Mouse (Mus musculus): ENCODE results near the gene Actn4. TPM values are rescaled to one million over a fixed set of nuclear protein-coding genes. Genes with fewer than 3 reads are reported as not detected.

Gene Actn4
- polyA plus RNA-seq, 1 experiment, result 156 TPM

DNA sequence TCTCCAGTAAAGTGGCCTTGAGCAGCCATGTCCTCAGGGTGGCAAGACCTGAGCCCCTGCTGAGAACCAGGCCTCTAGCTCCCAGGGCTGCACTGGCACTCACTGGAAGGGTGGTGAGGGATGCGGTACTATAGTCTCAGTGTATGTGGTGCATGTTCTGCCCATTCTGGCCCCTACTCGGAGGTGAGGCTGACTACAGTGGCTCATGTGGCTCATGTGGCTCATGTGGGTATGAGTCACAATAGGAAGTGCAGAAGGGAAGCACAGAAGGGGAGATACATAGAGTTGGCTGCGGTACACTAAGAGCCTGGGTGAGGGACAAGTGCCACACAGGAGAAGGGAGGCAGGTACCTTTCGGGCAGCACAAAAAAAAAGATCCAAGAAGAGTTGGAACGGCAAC, 54.9 kb downstream of the Actn4 start:
- H3K4me3 ChIP-seq (ENCODE audit: extremely low read depth, insufficient read depth, insufficient read length), result no peak overlapping the region
- WGBS, result 84% methylated on average over 5 of the region's 5 CpGs
- no peak for DNase-seq (ENCODE audit: low read depth in 1 of 2, low spot score in 2 of 2)
- no peaks in the 10 kb centered on the region for H3K27me3 ChIP-seq (ENCODE audit: control insufficient read depth, insufficient read depth, low read length)
- TF ChIP-seq POLR2A (IDR thresholded peaks at IDR 0.05; ENCODE audit: low read depth, low read length) (no peak), CTCF (IDR thresholded peaks at IDR 0.05; ENCODE audit: extremely low read depth, insufficient read depth, insufficient read length, insufficient replicate concordance) (no peak)
- H3K4me1 ChIP-seq (ENCODE audit: control insufficient read depth, insufficient read depth, insufficient read length), result no peaks in the 10 kb centered on the region
- no peak overlapping the region for H3K27ac ChIP-seq (ENCODE audit: insufficient read depth, low read length)
- peaks cover 52% of the 10 kb centered on the region for H3K36me3 ChIP-seq (ENCODE audit: control insufficient read depth, insufficient read depth, low read length)

DNA sequence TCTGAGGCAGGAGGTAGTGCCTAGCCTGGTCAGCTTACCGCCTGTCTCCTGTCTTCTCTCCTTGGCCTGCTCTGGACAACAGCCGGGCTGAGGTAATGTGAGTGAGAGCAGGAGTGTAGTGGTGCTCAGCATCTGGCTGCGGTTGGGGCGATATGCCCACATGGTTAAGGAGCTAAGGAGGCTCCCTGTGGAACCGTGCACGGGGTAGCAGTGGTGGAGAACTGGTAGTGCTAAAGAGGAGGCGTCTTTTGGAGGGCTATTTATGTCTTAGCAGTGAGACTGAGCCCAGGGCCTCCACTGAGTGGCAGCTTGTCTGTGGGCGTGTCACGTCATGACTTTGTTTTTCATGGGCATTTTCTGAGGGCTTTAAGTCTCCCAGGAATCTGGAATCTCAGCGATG, 58.4 kb downstream of the Actn4 start:
- Histone ChIP-seq H3K27ac (ENCODE audit: insufficient read depth, low read length) (no peak overlapping the region), H3K36me3 (ENCODE audit: control insufficient read depth, insufficient read depth, low read length) (peaks cover 50% of the 10 kb centered on the region), H3K27me3 (ENCODE audit: control insufficient read depth, insufficient read depth, low read length) (no peaks in the 10 kb centered on the region), H3K4me3 (ENCODE audit: extremely low read depth, insufficient read depth, insufficient read length) (no peak overlapping the region), H3K4me1 (ENCODE audit: control insufficient read depth, insufficient read depth, insufficient read length) (no peaks in the 10 kb centered on the region)
- WGBS, result 94% methylated on average over 10 of the region's 10 CpGs
- DNase-seq (ENCODE audit: low read depth in 1 of 2, low spot score in 2 of 2), result no peak
- no peak for TF ChIP-seq POLR2A (IDR thresholded peaks at IDR 0.05; ENCODE audit: low read depth, low read length)
- TF ChIP-seq CTCF (IDR thresholded peaks at IDR 0.05; ENCODE audit: extremely low read depth, insufficient read depth, insufficient read length, insufficient replicate concordance), result no peak

DNA sequence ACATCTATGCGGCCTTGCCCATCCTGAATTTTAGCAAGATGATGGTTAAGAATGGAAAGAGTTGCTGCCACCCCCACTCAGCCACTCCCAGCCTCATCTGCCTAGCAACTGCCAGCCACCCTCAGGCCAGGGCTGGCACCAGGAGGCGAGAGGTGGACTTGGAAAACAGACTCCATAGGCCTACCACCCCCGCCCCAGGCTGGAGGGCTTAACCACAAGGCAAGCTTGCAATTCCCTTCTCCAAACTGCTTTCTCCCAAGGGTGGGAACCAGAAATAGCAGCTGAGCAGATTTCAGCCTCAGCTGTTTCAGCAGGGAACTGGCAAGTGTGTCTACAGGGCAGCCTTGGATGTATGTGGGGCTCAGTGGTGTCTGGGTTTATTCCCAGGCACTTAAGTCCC, 59.3 kb downstream of the Actn4 start:
- no peak for TF ChIP-seq CTCF (IDR thresholded peaks at IDR 0.05; ENCODE audit: extremely low read depth, insufficient read depth, insufficient read length, insufficient replicate concordance)
- TF ChIP-seq POLR2A (IDR thresholded peaks at IDR 0.05; ENCODE audit: low read depth, low read length), result no peak
- Histone ChIP-seq H3K27me3 (ENCODE audit: control insufficient read depth, insufficient read depth, low read length) (no peaks in the 10 kb centered on the region), H3K4me1 (ENCODE audit: control insufficient read depth, insufficient read depth, insufficient read length) (no peaks in the 10 kb centered on the region), H3K36me3 (ENCODE audit: control insufficient read depth, insufficient read depth, low read length) (peaks cover 55% of the 10 kb centered on the region), H3K4me3 (ENCODE audit: extremely low read depth, insufficient read depth, insufficient read length) (no peak overlapping the region), H3K27ac (ENCODE audit: insufficient read depth, low read length) (no peak overlapping the region)
- no peak for DNase-seq (ENCODE audit: low read depth in 1 of 2, low spot score in 2 of 2)
- WGBS, result 91% methylated on average over 3 of the region's 3 CpGs

DNA sequence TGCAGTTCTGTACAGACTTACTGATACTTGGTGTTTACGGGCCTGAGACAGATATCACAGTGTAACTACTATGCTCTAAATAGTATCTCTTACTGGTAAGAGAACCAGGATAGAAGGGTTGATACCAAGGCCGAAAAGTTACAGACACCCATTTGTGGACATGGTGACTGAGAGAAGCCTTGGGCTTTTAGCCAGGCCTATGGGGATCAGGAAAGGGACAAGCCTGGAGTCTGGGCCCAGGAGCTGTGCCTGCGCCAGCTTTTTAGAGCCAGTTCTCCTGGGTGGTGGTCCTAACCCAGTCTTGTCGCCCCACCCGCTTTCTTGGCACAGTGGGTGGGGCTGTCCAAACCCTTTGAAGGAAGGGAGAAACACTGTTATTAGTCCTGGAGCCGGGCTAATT, 60.0 kb downstream of the Actn4 start:
- Histone ChIP-seq H3K4me1 (ENCODE audit: control insufficient read depth, insufficient read depth, insufficient read length) (no peaks in the 10 kb centered on the region), H3K36me3 (ENCODE audit: control insufficient read depth, insufficient read depth, low read length) (peaks cover 61% of the 10 kb centered on the region), H3K27ac (ENCODE audit: insufficient read depth, low read length) (no peak overlapping the region), H3K27me3 (ENCODE audit: control insufficient read depth, insufficient read depth, low read length) (no peaks in the 10 kb centered on the region), H3K4me3 (ENCODE audit: extremely low read depth, insufficient read depth, insufficient read length) (no peak overlapping the region)
- WGBS, result 93% methylated on average over 6 of the region's 6 CpGs
- TF ChIP-seq POLR2A (IDR thresholded peaks at IDR 0.05; ENCODE audit: low read depth, low read length), result no peak
- no peak for TF ChIP-seq CTCF (IDR thresholded peaks at IDR 0.05; ENCODE audit: extremely low read depth, insufficient read depth, insufficient read length, insufficient replicate concordance)
- no peak for DNase-seq (ENCODE audit: low read depth in 1 of 2, low spot score in 2 of 2)

DNA sequence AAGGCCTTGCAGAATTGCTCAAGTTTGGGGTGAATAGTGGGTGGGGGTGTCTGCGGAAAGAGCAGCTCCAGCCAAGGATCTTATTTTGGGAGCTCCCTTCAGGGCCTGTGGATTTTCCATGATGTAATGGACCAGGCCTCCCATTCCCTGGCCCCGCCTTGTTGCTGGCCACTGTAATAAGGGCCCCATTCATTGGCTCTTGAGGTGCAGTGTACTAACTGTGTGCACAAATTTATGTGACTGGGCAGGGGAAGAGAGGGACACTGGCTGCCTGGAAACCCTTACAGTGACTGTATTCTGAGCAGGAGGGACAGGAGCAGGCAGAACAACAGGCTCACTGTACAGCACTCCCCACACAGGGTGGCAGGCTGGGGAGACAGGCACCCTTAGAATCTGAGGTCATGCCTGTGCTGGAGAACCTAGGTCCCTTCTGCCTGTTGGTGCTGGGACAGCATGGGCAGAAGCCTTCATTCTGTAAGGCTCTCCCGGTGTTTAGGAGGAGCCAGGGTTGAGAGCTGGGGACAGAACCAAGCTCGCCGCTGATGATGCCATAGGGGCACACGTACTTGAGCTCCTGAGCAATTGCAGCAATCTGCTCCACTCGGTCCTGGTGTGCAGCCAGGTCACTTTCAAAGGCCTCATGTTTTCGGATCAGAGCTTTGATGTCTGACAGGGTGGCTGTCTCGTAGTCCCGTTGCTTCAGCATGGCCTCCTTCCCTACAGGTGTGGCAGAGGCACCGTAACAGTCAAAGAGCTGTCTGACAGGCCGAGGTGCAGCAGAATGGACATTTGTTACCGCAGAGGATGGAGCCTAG, 60.6 kb downstream of the Actn4 start:
- no peak for DNase-seq (ENCODE audit: low read depth in 1 of 2, low spot score in 2 of 2)
- no peaks in the 10 kb centered on the region for H3K27me3 ChIP-seq (ENCODE audit: control insufficient read depth, insufficient read depth, low read length)
- peaks cover 61% of the 10 kb centered on the region for H3K36me3 ChIP-seq (ENCODE audit: control insufficient read depth, insufficient read depth, low read length)
- H3K4me3 ChIP-seq (ENCODE audit: extremely low read depth, insufficient read depth, insufficient read length), result no peak overlapping the region
- TF ChIP-seq POLR2A (IDR thresholded peaks at IDR 0.05; ENCODE audit: low read depth, low read length), result no peak
- TF ChIP-seq CTCF (IDR thresholded peaks at IDR 0.05; ENCODE audit: extremely low read depth, insufficient read depth, insufficient read length, insufficient replicate concordance), result no peak
- WGBS, result 94% methylated on average over 13 of the region's 13 CpGs
- no peak overlapping the region for H3K27ac ChIP-seq (ENCODE audit: insufficient read depth, low read length)
- H3K4me1 ChIP-seq (ENCODE audit: control insufficient read depth, insufficient read depth, insufficient read length), result no peaks in the 10 kb centered on the region

DNA sequence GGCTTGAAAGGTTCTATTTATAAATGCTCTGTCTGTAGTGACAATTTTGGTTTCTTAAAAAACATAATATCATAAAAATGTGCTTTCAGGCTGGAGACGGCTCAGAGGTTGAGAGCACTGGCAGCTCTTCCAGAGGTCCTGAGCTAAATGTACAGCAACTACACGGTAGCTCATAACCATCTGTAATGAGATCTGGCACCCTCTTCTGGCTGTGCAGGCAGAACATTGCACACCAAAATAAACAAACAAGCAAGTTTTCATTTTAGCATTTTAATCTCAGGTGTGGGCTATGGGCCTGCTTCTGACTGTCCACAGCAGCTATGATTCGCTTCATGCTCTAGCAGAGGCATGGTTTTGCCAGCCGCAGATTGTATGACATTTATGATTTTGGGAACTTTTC, 62.2 kb downstream of the Actn4 start:
- H3K4me3 ChIP-seq (ENCODE audit: extremely low read depth, insufficient read depth, insufficient read length), result no peak overlapping the region
- H3K36me3 ChIP-seq (ENCODE audit: control insufficient read depth, insufficient read depth, low read length), result peaks cover 72% of the 10 kb centered on the region
- no peak for TF ChIP-seq POLR2A (IDR thresholded peaks at IDR 0.05; ENCODE audit: low read depth, low read length)
- TF ChIP-seq CTCF (IDR thresholded peaks at IDR 0.05; ENCODE audit: extremely low read depth, insufficient read depth, insufficient read length, insufficient replicate concordance), result no peak
- no peak overlapping the region for H3K27ac ChIP-seq (ENCODE audit: insufficient read depth, low read length)
- 91% methylated on average over 4 of the region's 4 CpGs for WGBS
- no peak for DNase-seq (ENCODE audit: low read depth in 1 of 2, low spot score in 2 of 2)
- H3K27me3 ChIP-seq (ENCODE audit: control insufficient read depth, insufficient read depth, low read length), result no peaks in the 10 kb centered on the region
- H3K4me1 ChIP-seq (ENCODE audit: control insufficient read depth, insufficient read depth, insufficient read length), result no peaks in the 10 kb centered on the region

DNA sequence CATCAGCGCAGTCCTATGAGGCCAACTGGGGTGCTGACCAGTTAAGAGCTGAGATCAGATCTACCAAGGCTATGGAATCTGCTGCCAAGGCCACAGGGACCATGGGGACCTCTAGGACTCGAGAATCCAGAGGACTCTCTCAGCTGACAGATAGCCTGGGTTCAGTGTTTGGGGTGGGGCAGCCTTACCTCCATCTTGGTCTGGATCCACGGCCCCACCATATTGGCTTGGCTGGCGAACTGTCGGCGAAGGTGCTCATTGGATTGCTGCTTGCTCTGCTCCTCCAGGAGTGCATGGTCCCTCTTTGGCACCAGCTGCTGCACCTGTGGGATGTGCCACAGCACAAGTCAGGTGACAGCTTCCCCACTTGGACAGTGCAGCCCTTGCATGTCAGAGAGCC, 64.5 kb downstream of the Actn4 start:
- no peaks in the 10 kb centered on the region for H3K4me1 ChIP-seq (ENCODE audit: control insufficient read depth, insufficient read depth, insufficient read length)
- H3K4me3 ChIP-seq (ENCODE audit: extremely low read depth, insufficient read depth, insufficient read length), result no peak overlapping the region
- DNase-seq (ENCODE audit: low read depth in 1 of 2, low spot score in 2 of 2), result no peak
- TF ChIP-seq POLR2A (IDR thresholded peaks at IDR 0.05; ENCODE audit: low read depth, low read length) (no peak), CTCF (IDR thresholded peaks at IDR 0.05; ENCODE audit: extremely low read depth, insufficient read depth, insufficient read length, insufficient replicate concordance) (no peak)
- no peak overlapping the region for H3K27ac ChIP-seq (ENCODE audit: insufficient read depth, low read length)
- H3K36me3 ChIP-seq (ENCODE audit: control insufficient read depth, insufficient read depth, low read length), result peaks cover 68% of the 10 kb centered on the region
- 94% methylated on average over 6 of the region's 6 CpGs for WGBS
- no peaks in the 10 kb centered on the region for H3K27me3 ChIP-seq (ENCODE audit: control insufficient read depth, insufficient read depth, low read length)
